Mouse (Mus musculus) kidney, adult 10 weeks (tissue): Measurements from ENCODE around the gene Ldah. TPM values are rescaled to one million over a fixed set of nuclear protein-coding genes. Genes with fewer than 3 reads are reported as not detected.

Source experiments
- polyA plus RNA-seq: library from polyadenylated mRNA; stranded (reverse); fragments of 350-450 nt; fragmentation: Illumina TruSeq; extraction: RNeasy Lipid Tissue Mini Kit (QIAGEN cat#74804); gene quantifications from one replicate; pipeline ENCODE4 v1.2.3, GENCODE M21; 2014; ENCODE audit warnings: low read depth, low replicate concordance

Gene Ldah
- polyA plus RNA-seq, result 48.0 TPM

GRCm38 (mm10) chr12:8207978-8208403, at the start of gene Ldah:
TSS of gene Ldah (plus strand) at chr12:8208107.

GRCm38 (mm10) chr12:8301841-8302431, 94.0 kb downstream of the Ldah start, which contains the start of gene Gdf7:
TSS of gene Gdf7 (minus strand) at chr12:8301954.

GRCm38 (mm10) chr12:8313270-8313771, 105.4 kb downstream of the Ldah start, which contains the start of gene Hs1bp3:
TSS of gene Hs1bp3 (plus strand) at chr12:8313432.

Other genes starting within 250 kb of the Ldah start
- gene Apob, start 230.5 kb upstream of the Ldah start, polyA plus RNA-seq, result 266 TPM
- gene Gdf7, start 93.8 kb downstream of the Ldah start, polyA plus RNA-seq, result not detected
- gene Hs1bp3, start 105.3 kb downstream of the Ldah start, polyA plus RNA-seq, result 2.1 TPM